Mouse (Mus musculus) retina, embryonic 14.5 days (tissue): ENCODE measurements around the gene Commd8.
"Not testable (repeated sequence)": the region's sequence is repeated elsewhere in the genome, so short reads cannot be mapped to it uniquely, and the experiment has no call there.

Source experiments
- DNase-seq: peaks from one replicate; pipeline ENCODE4 v3.0.0-alpha.2; 2015; ENCODE audit warnings: low spot score

The Commd8 gene

GRCm38 (mm10) chr5:72168285-72168621 is 264 bp upstream of the Commd8 start:
- no peak for DNase-seq

DNA sequence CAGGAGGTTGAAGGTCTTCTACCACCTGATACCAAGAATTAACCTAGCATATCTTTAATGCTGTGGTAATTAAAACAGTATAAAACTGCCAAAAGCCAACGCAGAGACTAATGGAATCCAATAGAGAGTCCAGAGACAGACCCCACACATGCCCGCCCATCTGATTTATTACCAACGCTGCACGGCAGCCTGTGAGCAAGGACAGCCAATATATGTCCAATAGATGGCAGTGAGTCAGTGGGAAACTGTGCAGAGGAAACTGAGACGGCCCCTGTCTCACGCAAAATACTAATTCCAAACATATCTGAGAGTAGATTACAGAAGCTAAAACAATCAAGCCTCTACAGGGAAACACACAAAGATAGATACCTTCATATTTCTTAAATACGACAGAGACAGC is 3.6 kb downstream of the Commd8 start:
- DNase-seq: no peak

- DNase-seq: no peak
Observed at GRCm38 (mm10) chr5:72162855-72163254, 5.1 kb downstream of the Commd8 start.

- no peak for DNase-seq
Observed at GRCm38 (mm10) chr5:72160781-72161485, 7.1 kb downstream of the Commd8 start.

DNA sequence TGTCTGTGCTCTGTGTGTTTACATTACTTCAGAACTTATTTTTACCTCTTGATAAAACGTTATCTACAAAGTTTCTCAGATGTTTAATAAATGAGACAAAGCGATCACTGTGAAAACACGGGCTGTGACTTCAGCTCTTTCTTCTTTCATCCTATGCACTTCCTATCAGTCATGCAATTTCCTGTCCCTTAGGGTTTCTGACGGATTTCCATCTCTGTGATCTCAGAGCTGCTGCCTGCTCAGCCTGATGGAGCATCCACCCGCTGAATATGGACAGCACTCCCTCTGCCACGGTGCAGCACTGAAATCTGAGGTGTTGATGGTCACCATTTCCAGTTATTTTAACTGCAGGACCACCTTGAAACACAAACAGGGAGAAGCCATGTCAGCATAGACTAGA is 8.5 kb downstream of the Commd8 start:
- no peak for DNase-seq

DNA sequence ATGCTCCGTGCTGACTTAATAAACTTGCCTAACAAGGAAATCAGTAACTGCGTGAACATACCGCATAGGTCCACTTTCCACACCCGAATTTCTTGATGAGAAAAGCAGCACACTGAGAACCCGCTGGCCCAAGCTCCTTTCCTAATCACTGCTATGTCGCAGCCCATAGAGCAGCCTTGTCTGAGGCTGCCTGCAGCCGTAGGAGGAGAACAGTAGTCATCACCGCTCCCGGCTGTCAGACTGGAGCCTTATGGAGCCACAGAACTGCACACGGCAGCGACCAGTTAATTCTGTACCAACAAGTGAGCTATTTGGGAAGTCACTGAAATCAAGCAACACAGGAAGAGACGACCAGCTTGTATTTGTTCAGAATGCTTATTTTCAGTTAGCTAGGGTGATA is 9.3 kb downstream of the Commd8 start:
- DNase-seq: no peak

GRCm38 (mm10) chr5:72156598-72156997 is 11.4 kb downstream of the Commd8 start:
- no peak for DNase-seq

DNA sequence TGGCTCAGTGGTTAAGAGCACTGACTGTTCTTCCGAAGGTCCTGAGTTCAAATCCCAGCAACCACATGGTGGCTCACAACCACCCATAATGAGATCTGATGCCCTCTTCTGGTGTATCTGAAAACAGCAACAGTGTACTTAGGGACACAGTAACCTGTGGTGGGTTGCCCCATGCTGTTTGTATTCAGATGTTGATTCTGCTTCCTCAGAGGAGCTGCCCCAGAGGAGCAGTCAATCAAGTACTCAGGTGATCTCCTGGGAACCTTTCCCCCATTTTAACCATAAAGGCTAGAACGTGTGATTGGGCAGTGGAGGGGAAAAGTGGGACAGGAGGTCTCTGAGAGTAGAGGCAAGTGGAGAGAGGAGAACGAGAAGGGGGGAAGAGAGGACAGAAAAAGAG is 12.3 kb downstream of the Commd8 start:
- DNase-seq: not testable (repeated sequence)

DNA sequence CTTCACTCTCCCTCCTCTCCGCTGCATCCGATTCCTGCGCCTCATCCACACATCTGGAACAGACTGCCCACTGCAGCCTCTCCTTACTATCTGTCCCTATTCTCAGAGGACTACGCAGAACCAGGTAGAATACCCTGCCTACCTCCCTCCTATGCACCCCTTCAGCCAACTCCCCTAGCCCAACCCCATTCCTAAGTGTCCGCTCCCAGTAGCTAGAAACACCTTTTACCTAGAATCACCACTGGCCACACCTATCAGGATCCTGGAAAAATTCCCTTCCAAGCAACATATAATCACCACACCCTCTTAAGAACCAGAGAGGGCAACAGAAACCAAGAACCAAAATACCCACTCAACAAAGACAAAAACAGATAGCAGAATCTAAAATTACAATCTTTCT is 17.1 kb downstream of the Commd8 start:
- no peak for DNase-seq

DNA sequence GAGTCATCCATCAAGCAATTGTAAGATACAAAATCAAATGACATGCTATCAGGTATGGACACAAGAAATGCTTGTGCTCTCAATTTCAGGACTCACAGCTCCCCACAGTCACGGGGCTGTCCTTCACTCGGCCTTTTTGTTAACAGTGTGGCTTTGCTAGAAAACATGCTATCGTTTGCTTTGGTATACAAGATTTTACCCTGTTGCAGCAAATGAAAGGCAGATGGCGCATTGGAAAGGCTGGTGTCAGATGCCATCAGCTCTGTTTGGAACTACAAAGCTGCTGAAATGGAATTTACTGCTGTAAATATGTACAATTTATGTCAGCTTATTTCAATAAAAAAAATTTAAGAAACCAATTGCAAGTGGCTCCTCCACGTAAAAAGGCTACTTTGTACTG is 19.3 kb downstream of the Commd8 start:
- DNase-seq: no peak

DNA sequence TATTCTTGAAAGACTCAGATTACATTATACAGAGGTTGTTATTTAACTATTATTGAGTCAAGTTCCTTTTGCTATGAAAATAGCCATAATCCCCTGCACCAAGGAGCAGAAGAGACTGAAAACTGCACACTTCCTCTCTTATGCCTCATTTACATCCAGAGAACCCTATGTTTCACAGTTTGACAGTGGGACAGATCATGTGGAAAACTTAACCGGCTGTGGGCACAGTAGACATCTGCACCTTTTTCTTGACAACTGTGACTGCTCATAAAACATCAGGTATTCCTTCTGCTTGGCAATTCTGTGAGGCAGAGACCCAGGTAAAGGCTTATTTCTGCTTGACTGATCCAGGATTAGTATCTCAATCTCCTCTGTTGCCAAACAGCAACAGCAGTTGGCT is 28.4 kb downstream of the Commd8 start:
- DNase-seq: no peak

DNA sequence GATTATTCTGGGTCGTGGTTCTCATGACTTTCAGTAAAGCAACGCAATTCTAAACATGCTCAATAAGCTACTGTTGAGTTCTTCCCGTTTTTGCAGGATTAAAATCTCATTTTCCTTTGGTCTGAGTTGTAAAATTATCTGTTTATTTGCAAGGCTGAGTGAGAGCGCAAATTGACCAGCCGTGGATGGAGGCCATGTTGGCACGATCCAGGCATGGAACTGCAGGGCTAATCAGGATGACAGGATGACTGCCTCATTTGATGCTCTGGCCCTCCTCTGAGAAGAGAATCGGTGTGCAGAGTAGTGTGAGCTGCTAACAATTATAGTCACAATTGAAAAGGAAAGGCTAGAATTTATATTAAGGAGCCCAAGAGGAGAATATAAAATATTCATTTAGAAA is 29.7 kb downstream of the Commd8 start:
- no peak for DNase-seq

- DNase-seq: no peak
Observed at GRCm38 (mm10) chr5:72133906-72134305, 34.1 kb downstream of the Commd8 start.

GRCm38 (mm10) chr5:72126681-72127080 is 41.3 kb downstream of the Commd8 start:
- no peak for DNase-seq

DNA sequence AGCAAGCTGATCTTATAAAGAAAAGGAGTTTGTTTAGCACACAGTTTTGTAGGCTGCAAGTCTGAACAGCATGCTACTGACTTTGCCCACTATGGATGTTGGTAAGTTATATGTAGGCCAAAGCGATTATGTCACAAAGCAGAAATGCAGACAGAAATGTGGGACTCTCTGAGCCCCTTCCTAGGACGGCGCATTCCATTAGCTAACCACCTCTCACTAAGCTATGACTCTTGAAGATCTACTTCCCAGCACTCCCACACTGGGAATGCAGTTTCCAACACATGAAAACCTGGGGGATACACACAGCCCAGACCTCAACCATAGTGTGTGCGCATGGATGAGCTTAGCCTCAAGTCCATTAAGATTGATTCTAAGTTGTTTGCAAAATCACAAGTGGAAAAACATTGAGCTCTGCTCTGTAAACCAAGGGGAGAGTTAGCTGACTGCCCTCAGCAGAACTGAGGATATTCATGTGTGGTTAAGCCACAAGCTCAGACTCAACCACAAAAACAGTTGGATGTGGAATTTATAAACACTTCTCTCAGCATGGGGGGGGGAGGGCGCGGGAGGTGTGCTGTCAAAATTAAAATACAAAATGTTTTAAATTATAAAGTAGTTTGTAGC is 45.5 kb downstream of the Commd8 start:
- DNase-seq: no peak
